Mouse (Mus musculus) cerebellum, adult 11-12 months (tissue): ENCODE results near the gene Usp2.
A peak's percentile ranks its signal among the peaks of the same experiment; 100 is the strongest.

ENCODE experiments used
- DNase-seq: peaks from one replicate; pipeline ENCODE4 v3.0.0; 2022

Usp2 gene

GRCm38 (mm10) chr9:44127351-44127801 is 60.6 kb downstream of the Usp2 start:
- peak; percentile 35 for DNase-seq

DNA sequence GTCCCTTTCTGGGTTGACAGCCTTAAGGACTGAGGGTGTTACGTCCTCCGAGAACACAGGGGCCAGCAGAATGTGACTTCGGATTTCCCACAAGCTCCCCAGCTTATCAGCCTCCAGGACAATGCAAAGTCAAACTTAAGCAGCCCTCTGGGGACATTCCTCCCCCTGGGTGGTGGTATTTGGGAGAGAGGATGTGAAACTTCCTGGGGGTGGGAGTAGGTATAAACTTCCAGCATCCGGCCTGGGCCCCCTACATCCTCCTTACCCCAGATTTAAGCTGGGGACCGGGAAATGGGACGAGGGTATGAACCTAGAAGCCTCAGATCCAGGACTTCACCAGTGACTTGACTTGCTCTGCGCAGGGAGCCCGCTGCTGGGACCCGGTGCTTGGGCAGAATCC is 62.8 kb downstream of the Usp2 start:
- no peak for DNase-seq

DNA sequence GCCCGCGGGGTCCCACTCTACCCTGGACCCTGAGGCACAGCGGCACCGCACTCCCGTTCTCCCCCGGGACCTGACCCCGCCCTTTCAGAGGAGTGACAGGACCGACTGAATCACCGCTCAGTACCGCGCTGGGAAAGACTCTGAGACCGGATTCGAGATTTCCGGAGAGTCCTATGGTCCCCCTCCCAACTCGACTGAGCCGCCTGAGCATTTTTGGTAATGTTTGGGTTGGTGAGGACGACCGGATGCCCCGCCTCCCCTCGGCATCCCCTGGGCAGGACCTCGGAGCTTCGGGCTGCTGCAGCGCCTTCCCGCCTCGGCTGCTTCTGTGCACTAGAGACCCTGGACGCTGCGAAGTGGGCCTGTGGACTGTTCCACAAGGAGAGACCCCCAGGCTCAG is 63.2 kb downstream of the Usp2 start:
- peak; percentile 50 for DNase-seq

GRCm38 (mm10) chr9:44130581-44131275 is 63.9 kb downstream of the Usp2 start:
- DNase-seq: peak; percentile 58

GRCm38 (mm10) chr9:44131276-44131590 is 64.4 kb downstream of the Usp2 start:
- no peak for DNase-seq

- DNase-seq: peak; percentile 18
Observed at GRCm38 (mm10) chr9:44132200-44132599, 65.4 kb downstream of the Usp2 start.

GRCm38 (mm10) chr9:44133287-44133686 is 66.5 kb downstream of the Usp2 start:
- peak; percentile 54 for DNase-seq

- DNase-seq: peak; percentile 87
Observed at GRCm38 (mm10) chr9:44134101-44134850, 67.5 kb downstream of the Usp2 start, which contains the start of gene Mcam. Mcam (plus strand) TSS chr9:44134469.

DNA sequence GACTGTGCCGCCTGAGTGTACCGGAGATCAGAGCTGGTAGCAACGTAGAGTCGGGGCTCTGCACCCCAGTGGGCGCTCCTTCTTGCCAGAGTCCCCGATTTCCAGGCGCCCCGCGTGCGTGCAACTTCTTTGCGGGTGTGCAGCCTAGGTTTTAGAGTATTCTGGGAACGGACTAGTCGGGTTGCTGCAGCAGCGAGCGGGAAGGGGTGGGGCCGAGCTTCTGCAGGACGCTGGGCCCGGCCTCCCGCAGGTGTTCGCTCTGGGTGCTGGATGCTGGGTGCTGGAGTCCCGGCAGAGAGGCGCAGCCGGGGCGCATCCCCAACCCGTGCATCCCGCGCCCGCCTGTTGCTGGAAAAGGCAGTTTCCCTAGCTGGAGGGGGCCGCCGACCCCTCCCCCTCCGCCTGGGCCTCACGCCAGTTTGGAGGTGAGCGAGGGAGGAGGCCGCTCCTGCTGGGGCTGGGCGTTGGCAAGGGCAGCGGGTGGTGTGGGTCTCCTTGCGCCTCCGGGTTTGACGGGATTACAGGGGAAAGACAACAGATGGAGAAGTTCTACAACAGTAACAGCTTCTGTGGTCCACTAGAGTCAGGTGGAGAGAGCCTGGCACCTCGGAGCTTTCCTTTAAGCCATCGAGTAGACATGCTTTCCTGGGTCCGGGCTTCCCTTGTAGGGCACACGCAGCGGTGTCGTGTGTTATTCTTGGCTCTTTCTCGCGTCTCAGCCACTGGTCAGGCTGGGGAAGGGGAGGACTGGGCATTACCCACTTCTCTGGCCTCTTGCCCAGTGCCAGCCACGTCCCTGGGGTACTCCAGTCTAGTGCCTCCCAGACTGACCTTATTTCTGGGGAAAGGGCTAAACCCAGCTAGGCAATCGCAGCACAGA is 68.3 kb downstream of the Usp2 start:
- DNase-seq: peak; percentile 79

GRCm38 (mm10) chr9:44135731-44136411 is 69.0 kb downstream of the Usp2 start:
- peak; percentile 74 for DNase-seq

DNA sequence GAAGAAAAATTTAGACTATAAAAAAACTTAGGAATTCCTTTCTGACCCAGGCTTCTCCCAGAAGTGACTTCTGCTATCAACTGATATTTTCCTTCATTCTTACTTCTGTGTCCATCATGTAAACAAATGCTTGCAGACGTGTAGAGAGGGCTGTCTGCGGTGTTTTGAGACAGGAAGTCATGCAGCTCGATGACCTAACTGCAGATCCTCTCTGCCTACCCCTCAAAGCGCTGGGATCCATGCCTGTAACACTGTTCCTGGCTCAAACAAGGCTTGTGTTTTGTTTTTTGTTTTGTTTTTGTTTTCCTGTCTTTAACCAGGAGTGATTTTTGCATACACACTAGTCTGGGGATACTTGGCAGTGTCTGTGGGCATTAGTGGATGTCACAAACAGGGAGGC is 71.0 kb downstream of the Usp2 start:
- no peak for DNase-seq

DNA sequence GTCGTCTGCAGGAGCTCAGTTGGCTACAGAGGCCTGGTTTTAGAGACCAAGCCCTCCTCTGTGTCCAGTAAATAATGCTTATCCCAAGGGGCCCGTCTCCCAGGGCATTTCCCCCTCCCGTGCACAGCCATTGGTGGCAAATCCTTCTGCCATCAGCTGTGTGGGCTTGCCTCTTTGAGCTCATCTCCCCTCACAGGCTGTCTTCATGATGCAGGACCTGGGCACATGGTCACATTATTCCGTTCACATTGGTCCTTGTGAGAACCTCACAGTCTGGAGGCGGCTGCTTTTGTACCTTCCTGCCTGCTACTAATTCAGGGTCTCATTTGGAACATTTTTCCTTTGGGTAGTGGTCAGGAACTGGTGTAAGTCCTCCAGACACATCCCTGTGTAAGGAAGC is 75.1 kb downstream of the Usp2 start:
- no peak for DNase-seq

GRCm38 (mm10) chr9:44143421-44143820 is 76.6 kb downstream of the Usp2 start:
- DNase-seq: peak; percentile 16

DNA sequence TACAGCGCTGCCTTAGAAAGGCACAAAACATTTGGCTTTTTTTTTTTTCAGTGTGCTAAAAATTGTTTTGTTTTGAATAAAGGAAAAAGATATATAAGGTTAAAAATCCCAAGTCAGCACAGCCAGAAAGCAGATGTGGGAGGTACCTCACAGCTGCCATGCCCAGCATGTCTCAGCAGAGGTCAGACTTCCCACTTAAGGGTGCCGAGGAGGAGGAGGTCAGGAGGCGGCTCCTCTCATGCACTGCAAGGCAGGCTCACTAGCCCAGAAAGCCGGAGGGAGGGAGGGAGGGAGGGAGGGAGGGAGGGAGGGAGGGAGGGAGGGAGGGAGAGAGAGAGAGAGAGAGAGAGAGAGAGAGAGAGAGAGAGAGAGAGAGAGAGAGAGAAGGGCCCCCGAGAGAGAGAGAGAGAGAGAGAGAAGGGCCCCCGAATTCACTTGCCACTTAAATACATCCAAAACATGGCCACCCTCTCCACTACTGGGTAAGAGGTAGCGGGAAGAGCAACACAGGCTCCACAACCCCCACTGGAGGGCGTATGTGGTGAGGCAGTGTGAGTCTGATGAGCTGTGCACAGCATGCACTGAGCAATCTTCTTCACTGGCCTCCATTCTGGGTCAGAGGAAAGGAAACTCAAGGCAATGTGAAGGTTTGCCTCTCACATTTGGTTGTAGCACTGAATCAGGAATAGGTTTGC is 77.3 kb downstream of the Usp2 start:
- peak; percentile 39 for DNase-seq

DNA sequence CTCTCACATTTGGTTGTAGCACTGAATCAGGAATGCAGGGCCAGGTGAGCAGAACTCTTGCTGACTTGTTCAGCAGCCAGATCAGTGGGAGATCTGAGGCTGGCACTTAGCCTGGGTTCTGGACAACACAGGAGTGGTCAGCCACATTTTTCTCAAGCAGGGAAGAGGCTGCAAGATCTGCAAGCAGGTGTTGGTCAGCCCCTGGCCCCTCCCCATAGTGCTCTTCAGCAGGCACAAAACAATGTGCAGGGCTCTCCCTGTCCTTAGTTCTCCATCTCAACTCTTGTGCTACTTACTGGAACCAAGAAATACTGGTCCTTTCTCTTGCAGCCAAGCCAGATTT is 77.9 kb downstream of the Usp2 start:
- peak; percentile 82 for DNase-seq
